Mouse (Mus musculus) megakaryocyte-erythroid progenitor cell, adult 5-6 weeks (primary cell): ENCODE measurements around the gene Pop5. TPM values are rescaled to one million over a fixed set of nuclear protein-coding genes. Genes with fewer than 3 reads are reported as not detected.
A peak's percentile ranks its signal among the peaks of the same experiment; 100 is the strongest.

Experiments used
- ATAC-seq: replicated peaks from 2 replicates; pipeline ENCODE4 v1.8.0; 2016; ENCODE audit warnings: mild to moderate bottlenecking, inconsistent platforms; ENCODE audit not compliant: severe bottlenecking, poor library complexity, low FRiP score, low TSS enrichment
- total RNA-seq, 2 experiments: library from RNA; stranded (forward) in 1 of 2; stranded (reverse) in 1 of 2; fragments of 200-1000, 215-1000 nt in 1 of 2; fragments of >200 nt in 1 of 2; fragmentation: Nextera tagmentation in 1 of 2; gene quantifications; 2 replicates each; pipeline ENCODE4 v1.2.3; 2014 to 2017

Gene Pop5
- total RNA-seq (2014; fragmentation: Nextera tagmentation), result 130 and 136 TPM in 2 replicates
- total RNA-seq (2017), result 69.1 and 154 TPM in 2 replicates

DNA sequence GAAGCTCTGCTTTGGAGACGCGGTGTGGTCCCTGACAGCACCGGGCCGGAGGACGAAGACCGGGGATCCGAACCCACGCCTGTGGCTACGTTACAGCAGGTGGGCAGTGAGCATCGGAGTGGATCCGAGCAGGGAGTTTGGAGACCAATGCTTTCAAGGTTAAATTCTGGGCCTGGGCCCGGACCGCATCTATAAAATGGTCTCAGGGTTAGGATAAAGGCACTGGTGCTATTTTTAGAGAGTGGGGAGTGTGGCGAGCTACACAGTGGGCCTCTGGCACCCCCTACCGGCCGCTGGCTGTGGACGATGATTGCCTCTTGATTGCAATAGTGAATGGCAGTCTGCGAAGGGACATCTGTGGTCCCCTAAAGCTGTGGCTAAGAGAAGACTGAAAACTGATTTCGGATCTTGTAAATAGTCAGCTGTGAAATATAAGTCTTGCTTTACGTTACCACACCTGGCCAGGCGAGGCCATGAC lies at the start of gene Pop5:
Pop5 (plus strand) TSS at position 51 of the 478 bp plus-strand sequence.
- ATAC-seq, result peak; percentile 80

DNA sequence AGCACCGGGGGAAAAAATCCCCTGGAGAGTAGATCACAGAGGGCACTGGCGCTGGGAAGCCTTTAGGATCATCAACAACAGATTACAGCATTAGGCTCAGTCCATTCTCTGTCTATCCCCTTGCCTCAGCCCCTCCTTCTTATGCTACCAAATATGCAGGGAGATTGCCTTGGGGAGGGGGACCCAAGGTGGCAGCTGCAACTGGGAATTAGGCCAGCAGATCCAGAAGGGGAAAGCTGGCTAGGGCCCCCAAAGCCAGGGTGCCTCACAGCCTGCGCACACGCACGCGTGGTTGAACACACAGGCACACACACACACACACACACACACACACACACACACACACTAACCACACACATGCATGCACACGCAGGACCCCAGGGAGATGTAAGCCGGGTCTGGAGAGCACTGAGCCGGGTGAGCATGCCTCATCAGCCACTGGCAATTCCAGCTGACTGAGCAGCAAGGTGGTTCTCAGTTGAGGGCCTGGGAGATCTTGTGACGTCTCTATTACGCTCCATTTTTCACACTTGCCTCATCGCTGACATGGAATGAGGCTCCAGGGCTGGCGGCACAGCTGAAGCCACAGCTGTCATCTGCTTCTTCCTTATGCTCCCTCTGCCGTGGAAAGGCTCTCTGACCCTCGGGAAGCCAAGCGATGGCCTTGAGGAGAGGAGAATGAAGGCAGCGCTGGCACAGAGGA lies 49.1 kb upstream of the Pop5 start:
- ATAC-seq, result no peak

DNA sequence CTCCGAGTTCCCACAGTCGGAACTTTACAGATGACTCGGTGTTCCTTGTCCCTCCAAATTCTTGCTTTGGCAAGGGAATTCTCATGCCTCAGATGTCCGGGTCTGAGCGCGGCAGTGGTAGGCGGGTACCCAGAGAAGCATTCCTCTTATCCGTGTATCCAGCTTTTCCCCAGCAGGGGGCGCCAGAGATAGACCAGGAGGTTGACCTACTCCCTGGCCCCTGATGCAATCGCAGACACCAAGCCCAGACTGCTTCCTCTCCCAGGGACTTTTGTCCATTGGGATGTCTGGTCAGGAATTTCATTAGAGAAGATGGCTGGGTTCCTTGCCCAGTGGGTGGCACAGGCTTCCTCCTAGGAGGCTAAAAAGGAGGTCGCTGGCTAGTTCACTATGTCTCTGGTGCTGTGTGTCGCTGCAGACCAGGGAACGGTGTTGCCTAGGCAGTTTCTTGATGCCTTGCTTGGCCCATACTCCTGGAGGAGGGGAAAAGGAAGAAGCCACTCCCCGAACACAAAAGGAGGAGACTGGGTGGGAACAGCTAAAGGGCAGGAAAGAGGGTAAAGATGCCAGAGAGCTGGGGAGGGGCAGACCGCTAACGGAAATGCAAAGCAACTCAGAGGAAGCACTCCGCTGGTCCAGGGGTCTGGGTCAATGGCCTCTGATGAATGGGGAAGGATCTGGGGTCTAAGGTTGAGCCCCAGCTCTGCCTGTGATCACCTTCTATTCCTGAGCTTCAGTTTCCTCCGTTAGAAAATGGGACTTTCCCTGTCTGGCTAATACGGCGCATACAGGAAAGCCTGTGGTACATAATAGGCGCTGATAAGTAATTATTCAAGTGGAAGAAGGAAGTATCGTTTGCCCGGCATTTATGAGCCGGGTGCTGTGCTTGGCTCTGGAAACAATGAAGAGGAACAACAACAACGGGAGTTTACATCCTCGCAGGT lies 48.2 kb upstream of the Pop5 start:
- ATAC-seq, result peak; percentile 77

DNA sequence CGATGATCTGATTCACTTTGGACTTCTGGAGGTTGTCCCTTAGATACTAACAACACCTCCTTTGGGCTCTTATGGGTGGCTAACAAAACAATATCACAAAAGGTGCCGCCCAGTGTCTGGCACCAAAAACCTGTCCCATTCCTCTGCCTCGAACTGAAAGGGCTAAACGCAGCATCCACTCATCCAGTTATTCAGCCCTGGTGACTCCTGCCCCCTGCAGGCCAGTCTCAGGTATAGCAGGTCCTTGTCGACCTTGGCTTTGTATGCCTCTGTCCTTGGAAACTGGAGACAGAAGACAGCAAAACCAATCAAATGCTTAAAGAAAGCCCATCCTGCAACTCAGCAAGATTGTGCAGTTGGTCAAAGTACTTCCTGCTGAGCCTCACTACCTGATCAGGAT lies 46.8 kb upstream of the Pop5 start:
- ATAC-seq, result no peak

GRCm38 (mm10) chr5:115190081-115190480 lies 45.6 kb upstream of the Pop5 start:
- ATAC-seq, result no peak

DNA sequence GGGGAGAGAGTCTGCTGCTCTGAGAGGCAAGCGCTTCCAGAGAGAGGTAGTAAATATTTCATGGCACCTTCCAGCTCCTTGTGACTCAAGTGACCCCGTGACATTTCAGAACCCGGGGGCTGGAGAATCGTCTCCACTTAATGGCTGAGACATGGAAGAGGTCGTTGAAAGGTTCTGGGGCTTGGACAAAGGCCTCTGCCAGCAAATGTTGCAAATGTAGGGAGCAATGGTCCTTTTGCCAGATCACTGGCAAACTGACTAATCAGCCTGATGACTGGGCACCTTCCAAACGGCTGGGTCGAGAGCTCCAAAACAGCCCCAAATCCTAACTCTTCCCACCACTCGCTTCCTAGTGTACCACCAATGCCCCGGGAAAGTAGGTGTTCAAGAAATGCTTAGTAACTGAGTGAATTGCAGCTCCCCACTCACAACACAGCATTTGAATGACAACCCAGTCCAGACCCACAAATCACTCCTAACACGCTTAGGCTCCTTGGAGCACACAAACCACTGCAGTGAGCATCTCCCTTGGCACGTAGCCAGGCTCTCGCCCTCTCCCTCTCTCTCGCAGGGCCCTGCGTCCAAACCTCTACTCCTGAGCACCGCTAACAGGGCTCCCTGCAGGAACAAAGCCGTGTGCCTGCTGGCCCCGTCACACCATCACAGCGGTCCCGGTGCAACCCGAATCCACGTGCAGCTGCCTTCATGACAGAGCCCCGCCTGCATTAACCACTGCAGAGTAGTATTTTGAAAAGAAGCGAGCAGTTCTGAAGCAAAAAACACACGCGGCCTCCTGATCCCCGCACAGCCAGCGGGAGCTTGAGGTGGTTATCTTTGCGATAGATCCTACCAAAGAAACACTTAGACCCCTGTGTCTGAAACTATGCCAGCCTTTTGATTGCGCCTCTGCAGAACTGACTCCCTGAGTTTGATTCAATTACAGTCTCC lies 43.5 kb upstream of the Pop5 start:
- ATAC-seq, result no peak

GRCm38 (mm10) chr5:115192828-115193195 lies 42.8 kb upstream of the Pop5 start:
- no peak for ATAC-seq

DNA sequence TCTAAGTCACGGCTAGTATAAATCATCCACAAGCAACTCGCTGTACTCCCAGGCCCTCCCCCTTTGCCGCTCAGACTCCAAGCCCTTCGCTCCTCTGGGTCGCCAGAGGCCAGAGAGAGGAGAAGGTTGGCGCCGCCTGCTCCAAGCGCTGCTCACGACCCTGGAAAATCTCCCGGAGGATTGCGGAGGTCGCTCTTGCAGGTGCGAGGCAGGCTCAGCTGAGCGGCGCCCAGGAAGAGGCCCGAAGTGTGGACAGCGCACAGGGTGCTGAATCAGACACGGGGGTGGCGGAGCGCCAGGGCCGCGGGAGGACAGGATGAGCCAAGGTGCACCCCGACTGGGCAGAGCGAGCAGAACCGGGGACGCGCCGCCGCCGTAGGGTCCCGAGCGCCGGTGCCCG lies 42.4 kb upstream of the Pop5 start:
- ATAC-seq, result peak; percentile 62

- ATAC-seq, result no peak
Observed at GRCm38 (mm10) chr5:115193669-115194625, 41.7 kb upstream of the Pop5 start, which contains the start of gene Cabp1. Cabp1 (minus strand) TSS chr5:115194381.

- no peak for ATAC-seq
Observed at GRCm38 (mm10) chr5:115194626-115195221, 40.9 kb upstream of the Pop5 start.

DNA sequence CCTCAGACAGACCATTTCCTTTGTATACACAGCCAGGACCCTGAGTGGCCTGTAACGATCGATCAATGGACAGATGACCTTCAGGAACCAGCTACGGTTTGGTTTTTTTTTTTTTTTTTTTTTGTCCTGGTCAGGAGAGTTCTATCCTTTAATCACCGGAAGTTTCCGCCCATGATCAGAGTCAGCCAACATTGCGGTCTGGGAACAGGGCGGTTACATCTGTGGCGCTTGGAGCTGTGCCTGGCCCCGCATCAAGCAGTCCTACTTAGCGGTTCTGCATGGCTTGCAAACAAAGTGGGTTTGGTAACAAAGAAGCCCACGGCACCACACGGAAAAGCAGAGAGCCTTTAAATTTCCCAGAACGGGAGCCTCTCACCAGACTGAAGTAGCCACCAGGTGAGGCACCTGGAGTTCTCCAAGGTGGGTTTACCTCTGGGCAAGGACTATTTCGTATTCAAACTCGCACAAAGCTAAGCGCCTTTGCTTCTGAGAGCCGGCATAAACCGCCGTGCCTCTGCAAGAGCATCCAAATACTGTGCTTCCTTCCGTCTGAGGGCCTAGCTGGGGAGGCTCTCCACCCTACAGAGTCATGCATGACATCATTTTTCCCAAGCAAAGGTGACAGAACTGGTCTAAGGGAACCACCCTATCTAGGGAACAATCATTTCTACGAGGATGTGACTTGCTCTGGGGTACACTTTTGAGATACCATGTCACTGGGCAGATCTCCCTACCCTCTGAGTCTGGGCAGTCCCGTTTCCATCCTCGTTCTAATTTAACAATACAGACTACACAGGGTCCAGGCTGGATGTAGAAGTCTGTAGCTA lies 31.7 kb upstream of the Pop5 start:
- no peak for ATAC-seq

GRCm38 (mm10) chr5:115204562-115205311 lies 30.9 kb upstream of the Pop5 start:
- ATAC-seq, result no peak

- ATAC-seq, result no peak
Observed at GRCm38 (mm10) chr5:115207244-115207643, 28.4 kb upstream of the Pop5 start.

DNA sequence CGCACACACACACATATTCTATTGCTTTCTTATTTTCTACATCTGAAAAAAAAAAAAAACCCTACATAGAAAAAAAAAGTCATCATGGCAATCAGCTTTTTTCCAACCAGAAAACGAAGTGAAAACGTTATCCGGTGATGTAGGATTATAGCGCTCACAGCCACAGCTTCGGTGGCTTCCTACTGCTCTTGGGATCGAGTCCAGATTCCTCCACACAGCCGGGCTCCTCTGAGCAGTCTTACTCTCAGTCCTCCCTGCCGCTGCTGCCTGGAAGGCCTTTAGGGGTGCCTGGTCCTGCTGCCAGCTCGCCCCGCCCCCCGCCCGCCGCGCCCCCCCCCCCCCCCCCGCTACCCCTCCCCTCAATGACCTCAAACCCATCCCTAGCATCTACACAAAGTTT lies 27.7 kb upstream of the Pop5 start:
- ATAC-seq, result no peak

DNA sequence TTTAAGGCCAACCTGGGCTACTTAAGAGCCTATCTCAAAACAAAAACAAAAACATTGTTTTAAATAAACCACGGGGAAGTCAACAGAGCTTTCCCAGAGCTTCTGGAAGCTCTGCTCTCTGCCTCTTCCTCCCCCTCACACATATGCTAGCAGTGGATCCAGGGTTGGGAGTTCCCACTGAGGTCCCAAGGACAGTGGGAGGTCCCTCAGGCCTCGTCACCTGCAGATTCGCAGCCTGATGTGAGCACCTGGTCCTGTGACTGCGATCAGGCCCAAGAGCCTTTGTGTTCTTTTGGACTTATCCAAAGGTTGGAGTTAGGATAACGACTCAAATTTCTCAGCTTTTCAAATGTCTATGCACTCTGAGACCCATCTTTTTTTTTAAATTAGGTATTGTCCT lies 27.0 kb upstream of the Pop5 start:
- ATAC-seq, result no peak

DNA sequence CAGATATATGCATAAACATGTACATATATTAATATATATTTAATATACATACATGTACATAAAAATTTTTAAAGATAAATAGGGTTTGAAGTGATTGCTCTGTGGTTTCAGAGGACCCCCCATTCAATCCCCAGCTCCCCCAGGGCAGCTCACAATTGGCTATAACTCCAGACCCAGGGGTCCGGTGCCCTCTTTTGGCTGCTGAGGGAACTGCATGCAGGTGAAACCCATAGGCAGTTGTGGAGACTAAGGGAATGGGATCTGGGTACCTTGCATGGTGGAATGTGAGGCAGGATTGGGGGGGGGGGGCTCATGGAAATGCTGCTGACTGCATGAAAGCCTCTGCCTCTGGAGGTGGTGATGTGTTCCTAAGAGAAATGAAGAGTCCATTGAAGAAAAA lies 25.3 kb upstream of the Pop5 start:
- ATAC-seq, result 0 out of 2 replicates have a peak, but pooled peaks have one; percentile 55
